10 mouse cellular contexts compared by ENCODE assay signal in the genomic region with DNA sequence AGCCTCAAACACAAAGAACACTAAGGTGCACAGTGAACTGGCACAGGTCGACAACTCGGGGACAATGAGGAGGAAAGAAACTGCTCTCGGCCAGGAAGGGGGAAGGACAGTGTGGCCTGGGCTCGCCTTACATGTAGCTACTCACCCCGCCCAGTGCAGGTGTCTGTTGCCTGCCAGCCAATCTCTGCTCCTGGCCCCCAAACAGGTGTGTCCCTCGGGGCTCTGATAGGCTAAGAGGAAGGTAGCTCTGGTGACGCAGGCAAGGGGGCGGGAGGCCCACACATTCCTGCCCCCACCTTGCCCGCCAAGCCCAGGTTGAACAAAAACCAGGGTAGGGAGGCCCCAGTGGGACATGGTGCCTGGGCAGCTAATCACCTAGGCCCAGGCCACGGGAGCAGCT. TPM values are rescaled to one million over a fixed set of nuclear protein-coding genes. Genes with fewer than 3 reads are reported as not detected.
DNase-seq lines count a peak whose midpoint lies in the region; ATAC-seq and TF ChIP-seq lines count a peak whose summit lies in the region.
"Had no signal": no experiment of that assay in that cellular context is flagged by ENCODE, and none has a peak within 500 bp of the region (broad histone marks: within the 10 kb centered on the region; RNA-seq: fewer than 3 reads in every experiment).

No protein-coding gene starts in this region.

- 34% methylated on average over 10 of the region's 10 CpGs for WGBS in heart, embryonic 15.5 days
- 45% methylated on average over 10 of the region's 10 CpGs for WGBS in liver, embryonic 16.5 days (ENCODE audit: insufficient replicate concordance)
- 40% methylated on average over 10 of the region's 10 CpGs for WGBS in forebrain, postnatal 0 days

- no peak for DNase-seq in heart, postnatal 10 days
- DNase-seq in kidney, adult 11 months = peak; percentile 98
- DNase-seq in urinary bladder, adult 18-20 months (ENCODE audit: low spot score in 2 of 2) = peak; percentile 69 to 86
- no peak for DNase-seq in left cerebral cortex, adult 9 months (ENCODE audit: low spot score in 2 of 2)
- DNase-seq in forebrain, postnatal 0 days = no peak
- no peak for DNase-seq in c-Kit-positive CD71-positive TER-119-positive erythroid progenitor cells, embryonic 14.5 days (ENCODE audit: low spot score)
- DNase-seq: left cerebral cortex, postnatal 4 days had no signal

- peak overlapping the region; percentile 26; the same call in 1 of the 2 replicates for H3K4me3 ChIP-seq in heart, embryonic 15.5 days
- no peak overlapping the region for H3K4me3 ChIP-seq in liver, embryonic 16.5 days (ENCODE audit: low read depth, low read length)
- H3K4me3 ChIP-seq in forebrain, postnatal 0 days (ENCODE audit: low read depth, low read length) = no peak overlapping the region

- H3K9ac ChIP-seq in heart, embryonic 15.5 days = no peak overlapping the region
- H3K9ac ChIP-seq in liver, embryonic 16.5 days (ENCODE audit: low read depth, low read length) = no peak overlapping the region
- no peak overlapping the region for H3K9ac ChIP-seq in forebrain, postnatal 0 days

- H3K9me3 ChIP-seq in heart, embryonic 15.5 days (replicated peaks) = no peaks in the 10 kb centered on the region
- no peaks in the 10 kb centered on the region for H3K9me3 ChIP-seq in liver, embryonic 16.5 days (replicated peaks; ENCODE audit: control insufficient read depth, low read length)
- no peaks in the 10 kb centered on the region for H3K9me3 ChIP-seq in forebrain, postnatal 0 days (ENCODE audit: low read length)

- peak overlapping the region; percentile 12; the same call in 1 of the 2 replicates for H3K27ac ChIP-seq in heart, embryonic 15.5 days
- H3K27ac ChIP-seq in liver, embryonic 16.5 days (ENCODE audit: low read length) = no peak overlapping the region
- no peak overlapping the region for H3K27ac ChIP-seq in forebrain, postnatal 0 days (ENCODE audit: low read depth, low read length)

- no peak overlapping the region; the same call in 1 of the 2 replicates for H3K4me2 ChIP-seq in heart, embryonic 15.5 days
- no peak overlapping the region for H3K4me2 ChIP-seq in liver, embryonic 16.5 days (ENCODE audit: low read depth, low read length)
- no peak overlapping the region for H3K4me2 ChIP-seq in forebrain, postnatal 0 days (ENCODE audit: low read depth)

- ATAC-seq in heart, embryonic 15.5 days (replicated peaks; ENCODE audit: insufficient number of reproducible peaks, insufficient read depth, low FRiP score, low read depth) = peak; percentile 44; the same call in 1 of the 2 replicates
- peak; percentile 62 for ATAC-seq in liver, embryonic 16.5 days (ENCODE audit: low read depth)
- no peak for ATAC-seq in forebrain, postnatal 0 days

- 0 out of 2 replicates have a peak, but pooled peaks cover 2% of the 10 kb centered on the region for H3K4me1 ChIP-seq in heart, embryonic 15.5 days (replicated peaks)
- no peaks in the 10 kb centered on the region for H3K4me1 ChIP-seq in liver, embryonic 16.5 days (ENCODE audit: control insufficient read depth, low read depth, low read length)
- no peaks in the 10 kb centered on the region for H3K4me1 ChIP-seq in forebrain, postnatal 0 days (ENCODE audit: insufficient read depth)

- no peaks in the 10 kb centered on the region for H3K36me3 ChIP-seq in heart, embryonic 15.5 days
- H3K36me3 ChIP-seq in liver, embryonic 16.5 days (ENCODE audit: control insufficient read depth, insufficient read depth) = no peaks in the 10 kb centered on the region
- no peaks in the 10 kb centered on the region for H3K36me3 ChIP-seq in forebrain, postnatal 0 days (ENCODE audit: insufficient read depth)

- intact Hi-C loops in heart, postnatal 10 days (cut with DNase I) = no loop called here

- TF ChIP-seq CTCF in forebrain, postnatal 0 days (IDR thresholded peaks at IDR 0.05; ENCODE audit: low read depth) = no peak

- 0 out of 2 replicates have a peak, but pooled peaks cover 2% of the 10 kb centered on the region for H3K27me3 ChIP-seq in heart, embryonic 15.5 days
- no peaks in the 10 kb centered on the region for H3K27me3 ChIP-seq in liver, embryonic 16.5 days (ENCODE audit: control insufficient read depth, insufficient read depth, low read depth, low read length)
- H3K27me3 ChIP-seq in forebrain, postnatal 0 days (ENCODE audit: insufficient read depth, low read length) = no peaks in the 10 kb centered on the region

RNA-seq across cellular contexts. Expression of a gene that starts 0.5 kb away (rescaled TPM):
- polyA plus RNA-seq in heart, embryonic 15.5 days (2015; fragmentation: Nextera tagmentation; extraction: Ambion mirVana) = 0.59 and 1.1 TPM in 2 replicates
- not detected for total RNA-seq in heart, postnatal 10 days (2021)
- polyA plus RNA-seq in liver, embryonic 16.5 days (2015; fragmentation: Nextera tagmentation; extraction: Ambion mirVana) = 0.29 and 0.33 TPM in 2 replicates
- total RNA-seq in forebrain, postnatal 0 days (2014; rRNA removed) = not detected in 2 replicates
- 0.06 TPM in 1 of 2 replicates, not detected in the other for polyA plus RNA-seq in forebrain, postnatal 0 days (2015; fragmentation: Nextera tagmentation; extraction: Ambion mirVana)
- total RNA-seq: gastrocnemius, adult 8-10 months; left cerebral cortex, postnatal 4 days had no signal

RNA-seq across cellular contexts. Expression of a gene that starts 33.7 kb away (rescaled TPM):
- 1.9 and 2.9 TPM in 2 replicates for polyA plus RNA-seq in heart, embryonic 15.5 days (2015; fragmentation: Nextera tagmentation; extraction: Ambion mirVana)
- total RNA-seq in heart, postnatal 10 days (2021) = under 1 TPM in 1 of 2 experiments, not detected in 1; 0.29 TPM
- 0.58 and 0.68 TPM in 2 replicates for polyA plus RNA-seq in liver, embryonic 16.5 days (2015; fragmentation: Nextera tagmentation; extraction: Ambion mirVana)
- total RNA-seq in forebrain, postnatal 0 days (2014; rRNA removed) = 1.5 TPM in 1 of 2 replicates, not detected in the other
- 0.67 and 1.2 TPM in 2 replicates for polyA plus RNA-seq in forebrain, postnatal 0 days (2015; fragmentation: Nextera tagmentation; extraction: Ambion mirVana)
- total RNA-seq: gastrocnemius, adult 8-10 months; left cerebral cortex, postnatal 4 days had no signal

RNA-seq across cellular contexts. Expression of a gene that starts 46.1 kb away (rescaled TPM):
- polyA plus RNA-seq in heart, embryonic 15.5 days (2015; fragmentation: Nextera tagmentation; extraction: Ambion mirVana) = 0.36 and 0.55 TPM in 2 replicates
- under 1 TPM; 0.62 to 0.93 TPM for total RNA-seq in heart, postnatal 10 days (2021)
- polyA plus RNA-seq in liver, embryonic 16.5 days (2015; fragmentation: Nextera tagmentation; extraction: Ambion mirVana) = 0.22 and 0.37 TPM in 2 replicates
- total RNA-seq in forebrain, postnatal 0 days (2014; rRNA removed) = 0.48 and 1.3 TPM in 2 replicates
- polyA plus RNA-seq in forebrain, postnatal 0 days (2015; fragmentation: Nextera tagmentation; extraction: Ambion mirVana) = 0.40 and 0.49 TPM in 2 replicates

RNA-seq across cellular contexts. Expression of a gene that starts 50.1 kb away (rescaled TPM):
- polyA plus RNA-seq in heart, embryonic 15.5 days (2015; fragmentation: Nextera tagmentation; extraction: Ambion mirVana) = 11.6 and 19.4 TPM in 2 replicates
- 1 to 10 TPM; 5.6 to 6.1 TPM for total RNA-seq in heart, postnatal 10 days (2021)
- polyA plus RNA-seq in liver, embryonic 16.5 days (2015; fragmentation: Nextera tagmentation; extraction: Ambion mirVana) = 11.4 and 13.4 TPM in 2 replicates
- total RNA-seq in forebrain, postnatal 0 days (2014; rRNA removed) = 22.8 and 28.3 TPM in 2 replicates
- 18.3 and 22.3 TPM in 2 replicates for polyA plus RNA-seq in forebrain, postnatal 0 days (2015; fragmentation: Nextera tagmentation; extraction: Ambion mirVana)

Comparison
In these comparisons a context has a peak if more than half of its experiments do, and no peak if none do; other contexts are left out.
1. DNase-seq: peak in kidney, adult 11 months (single experiment) and urinary bladder, adult 18-20 months (2 of 2); none in heart, postnatal 10 days (0 of 2), left cerebral cortex, adult 9 months (0 of 2), forebrain, postnatal 0 days (single experiment) and c-Kit-positive CD71-positive TER-119-positive erythroid progenitor cells, embryonic 14.5 days (single experiment).